Mouse (Mus musculus): Measurements from ENCODE around the gene Nr5a2. TPM values are rescaled to one million over a fixed set of nuclear protein-coding genes. Genes with fewer than 3 reads are reported as not detected.

Nr5a2 gene
- polyA plus RNA-seq, 1 experiment from 2014 or later: 3.1 TPM

DNA sequence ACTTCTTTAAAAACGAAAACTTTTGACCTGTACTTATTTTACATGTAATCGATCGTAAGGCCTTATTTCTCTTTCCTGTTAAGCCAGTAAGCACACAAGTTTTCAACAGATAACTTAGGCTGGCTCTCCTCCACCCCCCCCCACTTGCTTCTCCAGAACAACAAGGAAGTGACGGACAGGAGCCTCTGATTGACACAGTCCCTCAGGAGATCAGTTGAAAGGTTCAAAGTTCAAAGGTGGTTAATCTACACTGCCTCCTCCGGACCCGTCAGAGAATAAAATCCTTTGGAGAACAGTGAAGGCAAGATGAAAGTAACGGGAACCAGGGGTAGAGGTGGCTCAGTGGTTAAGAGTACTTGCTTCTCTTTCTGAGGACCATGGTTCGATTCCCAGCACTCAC is 80.0 kb downstream of the Nr5a2 start:
- 76% methylated on average over 8 of the region's 8 CpGs for WGBS (ENCODE audit: insufficient replicate concordance)
- H3K27me3 ChIP-seq (ENCODE audit: insufficient read depth, low read length): no peaks in the 10 kb centered on the region
- H3K4me1 ChIP-seq (ENCODE audit: insufficient read depth): no peaks in the 10 kb centered on the region
- TF ChIP-seq EP300 (IDR thresholded peaks at IDR 0.05; ENCODE audit: low read depth) (no peak), CTCF (IDR thresholded peaks at IDR 0.05; ENCODE audit: low read depth) (no peak)
- H3K9ac ChIP-seq (replicated peaks): no peak overlapping the region
- no peak overlapping the region for H3K4me2 ChIP-seq (ENCODE audit: low read depth, low read length)
- peaks cover 6% of the 10 kb centered on the region for H3K36me3 ChIP-seq (replicated peaks; ENCODE audit: insufficient read depth, low read length)
- no peaks in the 10 kb centered on the region for H3K9me3 ChIP-seq (ENCODE audit: low read length)
- no peak overlapping the region for H3K4me3 ChIP-seq (ENCODE audit: low read depth, low read length)
- no peak for DNase-seq
- H3K27ac ChIP-seq (ENCODE audit: low read depth): no peak overlapping the region
- ATAC-seq: no peak

DNA sequence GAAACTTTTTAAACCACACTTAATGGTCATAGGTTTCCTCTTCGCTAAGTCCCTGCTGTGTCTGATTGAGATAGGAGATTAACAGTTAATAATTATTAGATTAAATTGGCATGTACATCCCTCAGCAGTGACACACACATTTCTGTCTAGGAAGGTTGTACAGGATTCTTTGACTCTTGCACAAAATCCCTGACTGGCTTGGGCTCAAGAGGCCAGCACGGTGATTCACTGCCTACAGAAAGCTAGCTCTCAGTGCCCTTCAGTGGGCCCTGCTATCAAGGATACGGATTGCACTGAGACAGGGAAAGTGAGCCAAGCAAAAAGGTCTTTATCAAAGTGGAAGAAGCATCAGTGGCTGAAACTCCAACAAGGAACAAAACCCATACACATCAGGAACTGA is 85.2 kb downstream of the Nr5a2 start:
- Histone ChIP-seq H3K4me1 (ENCODE audit: insufficient read depth) (no peaks in the 10 kb centered on the region), H3K27me3 (ENCODE audit: insufficient read depth, low read length) (no peaks in the 10 kb centered on the region), H3K9me3 (ENCODE audit: low read length) (no peaks in the 10 kb centered on the region), H3K4me3 (ENCODE audit: low read depth, low read length) (no peak overlapping the region), H3K27ac (ENCODE audit: low read depth) (no peak overlapping the region), H3K36me3 (replicated peaks; ENCODE audit: insufficient read depth, low read length) (0 out of 2 replicates have a peak, but pooled peaks cover 3% of the 10 kb centered on the region), H3K9ac (replicated peaks) (no peak overlapping the region), H3K4me2 (ENCODE audit: low read depth, low read length) (no peak overlapping the region)
- DNase-seq (no peak), ATAC-seq (no peak)
- 82% methylated on average over 3 of the region's 3 CpGs for WGBS (ENCODE audit: insufficient replicate concordance)
- TF ChIP-seq CTCF (IDR thresholded peaks at IDR 0.05; ENCODE audit: low read depth) (no peak), EP300 (IDR thresholded peaks at IDR 0.05; ENCODE audit: low read depth) (no peak)

GRCm38 (mm10) chr1:136868955-136869354 is 91.3 kb downstream of the Nr5a2 start:
- H3K27me3 ChIP-seq (ENCODE audit: insufficient read depth, low read length): no peaks in the 10 kb centered on the region
- H3K4me2 ChIP-seq (ENCODE audit: low read depth, low read length): no peak overlapping the region
- H3K9me3 ChIP-seq (ENCODE audit: low read length): no peaks in the 10 kb centered on the region
- H3K9ac ChIP-seq (replicated peaks): no peak overlapping the region
- 62% methylated on average over 6 of the region's 6 CpGs for WGBS (ENCODE audit: insufficient replicate concordance)
- H3K4me1 ChIP-seq (ENCODE audit: insufficient read depth): no peaks in the 10 kb centered on the region
- TF ChIP-seq EP300 (IDR thresholded peaks at IDR 0.05; ENCODE audit: low read depth): no peak
- TF ChIP-seq CTCF (IDR thresholded peaks at IDR 0.05; ENCODE audit: low read depth): no peak
- H3K4me3 ChIP-seq (ENCODE audit: low read depth, low read length): no peak overlapping the region
- no peak for ATAC-seq
- H3K27ac ChIP-seq (ENCODE audit: low read depth): no peak overlapping the region
- H3K36me3 ChIP-seq (replicated peaks; ENCODE audit: insufficient read depth, low read length): 0 out of 2 replicates have a peak, but pooled peaks cover 6% of the 10 kb centered on the region
- no peak for DNase-seq

DNA sequence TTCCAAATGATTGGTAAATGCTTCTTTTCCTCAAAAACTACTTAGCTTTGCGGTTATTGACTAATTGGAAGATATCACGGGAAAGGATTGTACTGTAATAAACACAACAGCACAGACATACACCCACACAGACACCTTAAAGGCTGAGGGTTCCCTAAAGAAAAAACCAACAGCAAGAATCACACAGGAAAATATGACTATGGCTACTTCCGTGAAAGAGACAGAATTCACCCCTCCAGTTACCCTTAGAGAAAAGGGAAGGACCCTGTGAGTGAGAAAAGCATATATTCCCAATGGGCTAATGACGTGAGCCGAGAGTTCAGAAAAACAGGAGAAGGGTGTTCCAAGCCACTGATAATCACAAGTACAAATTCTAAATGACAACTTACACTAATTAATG is 92.0 kb downstream of the Nr5a2 start:
- TF ChIP-seq CTCF (IDR thresholded peaks at IDR 0.05; ENCODE audit: low read depth) (no peak), EP300 (IDR thresholded peaks at IDR 0.05; ENCODE audit: low read depth) (no peak)
- 78% methylated on average over 5 of the region's 5 CpGs for WGBS (ENCODE audit: insufficient replicate concordance)
- DNase-seq: no peak
- H3K27me3 ChIP-seq (ENCODE audit: insufficient read depth, low read length): no peaks in the 10 kb centered on the region
- no peak overlapping the region for H3K4me3 ChIP-seq (ENCODE audit: low read depth, low read length)
- no peak for ATAC-seq
- no peak overlapping the region for H3K27ac ChIP-seq (ENCODE audit: low read depth)
- H3K4me2 ChIP-seq (ENCODE audit: low read depth, low read length): no peak overlapping the region
- H3K36me3 ChIP-seq (replicated peaks; ENCODE audit: insufficient read depth, low read length): 0 out of 2 replicates have a peak, but pooled peaks cover 6% of the 10 kb centered on the region
- H3K9ac ChIP-seq (replicated peaks): no peak overlapping the region
- no peaks in the 10 kb centered on the region for H3K9me3 ChIP-seq (ENCODE audit: low read length)
- H3K4me1 ChIP-seq (ENCODE audit: insufficient read depth): no peaks in the 10 kb centered on the region

GRCm38 (mm10) chr1:136866481-136867092 is 93.7 kb downstream of the Nr5a2 start:
- Histone ChIP-seq H3K9ac (replicated peaks) (no peak overlapping the region), H3K36me3 (replicated peaks; ENCODE audit: insufficient read depth, low read length) (0 out of 2 replicates have a peak, but pooled peaks cover 6% of the 10 kb centered on the region), H3K27me3 (ENCODE audit: insufficient read depth, low read length) (no peaks in the 10 kb centered on the region), H3K9me3 (ENCODE audit: low read length) (no peaks in the 10 kb centered on the region), H3K27ac (ENCODE audit: low read depth) (no peak overlapping the region), H3K4me2 (ENCODE audit: low read depth, low read length) (no peak overlapping the region), H3K4me3 (ENCODE audit: low read depth, low read length) (no peak overlapping the region), H3K4me1 (ENCODE audit: insufficient read depth) (no peaks in the 10 kb centered on the region)
- peak; percentile 30 for DNase-seq
- WGBS (ENCODE audit: insufficient replicate concordance): 67% methylated on average over 9 of the region's 9 CpGs
- ATAC-seq: no peak
- TF ChIP-seq EP300 (IDR thresholded peaks at IDR 0.05; ENCODE audit: low read depth) (no peak), CTCF (IDR thresholded peaks at IDR 0.05; ENCODE audit: low read depth) (peak; percentile 53)

DNA sequence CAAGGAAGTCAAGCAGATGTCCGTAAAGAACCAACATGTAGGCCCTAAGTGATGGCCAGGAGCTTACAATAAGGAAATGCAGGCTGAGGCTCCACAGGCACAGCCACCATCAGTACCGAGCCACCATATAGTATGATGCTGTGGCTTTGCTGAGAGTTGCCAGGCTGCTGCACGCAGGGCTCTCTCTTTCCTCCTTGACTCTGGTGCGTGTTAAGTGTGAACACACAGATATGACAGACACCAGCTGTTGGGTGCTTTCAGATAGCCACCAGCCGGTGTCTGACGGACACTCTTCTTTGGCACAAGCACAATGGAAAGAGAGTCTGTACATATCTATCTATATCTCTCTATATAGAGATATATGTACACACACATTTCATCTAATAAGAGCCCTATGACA is 97.0 kb downstream of the Nr5a2 start:
- no peak overlapping the region for H3K9ac ChIP-seq (replicated peaks)
- no peaks in the 10 kb centered on the region for H3K9me3 ChIP-seq (ENCODE audit: low read length)
- 89% methylated on average over 6 of the region's 6 CpGs for WGBS (ENCODE audit: insufficient replicate concordance)
- no peak for TF ChIP-seq EP300 (IDR thresholded peaks at IDR 0.05; ENCODE audit: low read depth)
- TF ChIP-seq CTCF (IDR thresholded peaks at IDR 0.05; ENCODE audit: low read depth): no peak
- H3K4me2 ChIP-seq (ENCODE audit: low read depth, low read length): no peak overlapping the region
- H3K4me1 ChIP-seq (ENCODE audit: insufficient read depth): peaks cover 10% of the 10 kb centered on the region; the same call in 1 of the 2 replicates
- ATAC-seq (no peak), DNase-seq (no peak)
- no peak overlapping the region for H3K27ac ChIP-seq (ENCODE audit: low read depth)
- no peak overlapping the region for H3K4me3 ChIP-seq (ENCODE audit: low read depth, low read length)
- 0 out of 2 replicates have a peak, but pooled peaks cover 4% of the 10 kb centered on the region for H3K36me3 ChIP-seq (replicated peaks; ENCODE audit: insufficient read depth, low read length)
- H3K27me3 ChIP-seq (ENCODE audit: insufficient read depth, low read length): no peaks in the 10 kb centered on the region

Measured in liver, postnatal 0 days (tissue).